Mouse (Mus musculus): ENCODE results near the gene Csf1.
"Not testable (repeated sequence)": the region's sequence is repeated elsewhere in the genome, so short reads cannot be mapped to it uniquely, and the experiment has no call there.

Gene Csf1

GRCm38 (mm10) chr3:107748260-107748955, 11.9 kb downstream of the Csf1 start:
- peak; percentile 12 for DNase-seq (ENCODE audit: low read depth, low spot score)

- no peak for DNase-seq (ENCODE audit: low read depth, low spot score)
Observed at GRCm38 (mm10) chr3:107746026-107746425, 14.2 kb downstream of the Csf1 start.

GRCm38 (mm10) chr3:107743650-107744049, 16.6 kb downstream of the Csf1 start:
- no peak for DNase-seq (ENCODE audit: low read depth, low spot score)

- DNase-seq (ENCODE audit: low read depth, low spot score), result no peak
Observed at GRCm38 (mm10) chr3:107743107-107743506, 17.2 kb downstream of the Csf1 start.

GRCm38 (mm10) chr3:107742071-107742710, 18.1 kb downstream of the Csf1 start:
- no peak for DNase-seq (ENCODE audit: low read depth, low spot score)

- no peak for DNase-seq (ENCODE audit: low read depth, low spot score)
Observed at GRCm38 (mm10) chr3:107741387-107741786, 18.9 kb downstream of the Csf1 start.

- no peak for DNase-seq (ENCODE audit: low read depth, low spot score)
Observed at GRCm38 (mm10) chr3:107740578-107741207, 19.6 kb downstream of the Csf1 start.

- DNase-seq (ENCODE audit: low read depth, low spot score), result no peak
Observed at GRCm38 (mm10) chr3:107739966-107740365, 20.3 kb downstream of the Csf1 start.

GRCm38 (mm10) chr3:107739456-107739855, 20.8 kb downstream of the Csf1 start:
- DNase-seq (ENCODE audit: low read depth, low spot score), result no peak

GRCm38 (mm10) chr3:107738620-107739019, 21.6 kb downstream of the Csf1 start:
- no peak for DNase-seq (ENCODE audit: low read depth, low spot score)

- DNase-seq (ENCODE audit: low read depth, low spot score), result no peak
Observed at GRCm38 (mm10) chr3:107737609-107738190, 22.6 kb downstream of the Csf1 start.

- not testable (repeated sequence) for DNase-seq (ENCODE audit: low read depth, low spot score)
Observed at GRCm38 (mm10) chr3:107735620-107736019, 24.6 kb downstream of the Csf1 start.

- DNase-seq (ENCODE audit: low read depth, low spot score), result no peak
Observed at GRCm38 (mm10) chr3:107733329-107733728, 26.9 kb downstream of the Csf1 start.

GRCm38 (mm10) chr3:107730236-107730635, 30.0 kb downstream of the Csf1 start:
- DNase-seq (ENCODE audit: low read depth, low spot score), result no peak

GRCm38 (mm10) chr3:107728509-107728908, 31.8 kb downstream of the Csf1 start:
- no peak for DNase-seq (ENCODE audit: low read depth, low spot score)

GRCm38 (mm10) chr3:107715971-107716370, 44.3 kb downstream of the Csf1 start:
- no peak for DNase-seq (ENCODE audit: low read depth, low spot score)

GRCm38 (mm10) chr3:107714276-107714933, 45.9 kb downstream of the Csf1 start:
- DNase-seq (ENCODE audit: low read depth, low spot score), result no peak

- no peak for DNase-seq (ENCODE audit: low read depth, low spot score)
Observed at GRCm38 (mm10) chr3:107712081-107712480, 48.2 kb downstream of the Csf1 start.

GRCm38 (mm10) chr3:107709156-107709555, 51.1 kb downstream of the Csf1 start:
- no peak for DNase-seq (ENCODE audit: low read depth, low spot score)

- no peak for DNase-seq (ENCODE audit: low read depth, low spot score)
Observed at GRCm38 (mm10) chr3:107707239-107707638, 53.0 kb downstream of the Csf1 start.

- peak; percentile 29 for DNase-seq (ENCODE audit: low read depth, low spot score)
Observed at GRCm38 (mm10) chr3:107706164-107706563, 54.1 kb downstream of the Csf1 start.

- no peak for DNase-seq (ENCODE audit: low read depth, low spot score)
Observed at GRCm38 (mm10) chr3:107704371-107704705, 55.9 kb downstream of the Csf1 start.
